Mouse (Mus musculus) gastrocnemius, postnatal 36 days (tissue): ENCODE data around the gene Rnf187. TPM values are rescaled to one million over a fixed set of nuclear protein-coding genes. Genes with fewer than 3 reads are reported as not detected.

Experiments
- DNase-seq, 2 experiments: peaks; one replicate each; pipeline ENCODE4 v3.0.0; 2022
- intact Hi-C: fragments of 180-260 bp; cut with DNase I; formaldehyde crosslinking; loops from one replicate; pipeline ENCODE4 v1.15.1; 2025
- total RNA-seq, 2 experiments: library from RNA; stranded (reverse); gene quantifications; 2 replicates each; pipeline ENCODE4 v1.2.3; 2021

Rnf187 gene
- total RNA-seq, 2 experiments from 2014 or later, result 86.9 to 96.5 TPM

GRCm38 (mm10) chr11:58948542-58949479 lies 10.1 kb upstream of the Rnf187 start, which contains the start of gene Hist3h2ba:
Hist3h2ba (plus strand) TSS chr11:58948920.
- intact Hi-C loops, result no loop called here
- DNase-seq, result no peak

- DNase-seq, result no peak
- intact Hi-C loops, result no loop called here
These were observed 9.2 kb upstream of the Rnf187 start for GRCm38 (mm10) chr11:58947798-58948528.

- DNase-seq, result no peak
- intact Hi-C loops, result no loop called here
These were observed 8.6 kb upstream of the Rnf187 start for GRCm38 (mm10) chr11:58947306-58947705.

- intact Hi-C loops, result no loop called here
- no peak for DNase-seq
These were observed 5.4 kb upstream of the Rnf187 start for GRCm38 (mm10) chr11:58944136-58944535.

GRCm38 (mm10) chr11:58939088-58939439 lies 348 bp upstream of the Rnf187 start:
- no peak for DNase-seq
- intact Hi-C loops, result no loop called here

- no peak for DNase-seq
- intact Hi-C loops, result no loop called here
These were observed 807 bp downstream of the Rnf187 start for GRCm38 (mm10) chr11:58937909-58938308.

GRCm38 (mm10) chr11:58931576-58931975 lies 7.1 kb downstream of the Rnf187 start:
- intact Hi-C loops, result no loop called here
- DNase-seq, result no peak

- intact Hi-C loops, result no loop called here
- no peak for DNase-seq
These were observed 8.5 kb downstream of the Rnf187 start for GRCm38 (mm10) chr11:58930254-58930653.

- intact Hi-C loops, result no loop called here
- DNase-seq, result no peak
These were observed 9.1 kb downstream of the Rnf187 start for GRCm38 (mm10) chr11:58929641-58930040.

- DNase-seq, result no peak
- intact Hi-C loops, result no loop called here
These were observed 9.7 kb downstream of the Rnf187 start for GRCm38 (mm10) chr11:58929055-58929454.

GRCm38 (mm10) chr11:58927790-58928651 lies 10.7 kb downstream of the Rnf187 start:
- DNase-seq, result peak; percentile 30 to 34
- intact Hi-C loops, result no loop called here

- no peak for DNase-seq
- intact Hi-C loops, result no loop called here
These were observed 11.7 kb downstream of the Rnf187 start for GRCm38 (mm10) chr11:58927053-58927452.

GRCm38 (mm10) chr11:58926651-58927050 lies 12.1 kb downstream of the Rnf187 start:
- DNase-seq, result no peak
- intact Hi-C loops, result no loop called here

- intact Hi-C loops, result no loop called here
- no peak for DNase-seq
These were observed 16.3 kb downstream of the Rnf187 start for GRCm38 (mm10) chr11:58922420-58922819.

- intact Hi-C loops, result no loop called here
- DNase-seq, result no peak
These were observed 20.0 kb downstream of the Rnf187 start for GRCm38 (mm10) chr11:58918759-58919158.

- intact Hi-C loops, result no loop called here
- DNase-seq, result no peak
These were observed 20.9 kb downstream of the Rnf187 start, which contains the start of gene Btnl10 for GRCm38 (mm10) chr11:58917745-58918366. Btnl10 (plus strand) TSS chr11:58917908.

GRCm38 (mm10) chr11:58916879-58917744 lies 21.6 kb downstream of the Rnf187 start:
- DNase-seq, result no peak
- intact Hi-C loops, result no loop called here

GRCm38 (mm10) chr11:58914461-58915028 lies 24.2 kb downstream of the Rnf187 start:
- no peak for DNase-seq

GRCm38 (mm10) chr11:58913776-58914175 lies 24.9 kb downstream of the Rnf187 start:
- intact Hi-C loops, result no loop called here
- no peak for DNase-seq

More at GRCm38 (mm10) chr11:58914461-58915028, 24.2 kb downstream of the Rnf187 start:
- intact Hi-C loops, result no loop called here
